Mouse (Mus musculus): ENCODE measurements around the gene Sh3bp5. TPM values are rescaled to one million over a fixed set of nuclear protein-coding genes. Genes with fewer than 3 reads are reported as not detected.
A peak's percentile ranks its signal among the peaks of the same experiment; 100 is the strongest.

Sh3bp5 gene
- polyA plus RNA-seq, 1 experiment from 2014 or later, result 66.9 TPM

GRCm38 (mm10) chr14:31448994-31449393 lies 13.1 kb upstream of the Sh3bp5 start:
- no peak overlapping the region for H3K27ac ChIP-seq
- 78% methylated on average over 5 of the region's 5 CpGs for WGBS
- no peak overlapping the region for H3K9ac ChIP-seq
- H3K36me3 ChIP-seq (ENCODE audit: poor library complexity, severe bottlenecking), result no peaks in the 10 kb centered on the region
- H3K4me3 ChIP-seq, result no peak overlapping the region
- no peak for ATAC-seq
- no peaks in the 10 kb centered on the region for H3K9me3 ChIP-seq (replicated peaks)
- no peaks in the 10 kb centered on the region for H3K27me3 ChIP-seq
- H3K4me2 ChIP-seq, result no peak overlapping the region
- no peaks in the 10 kb centered on the region for H3K4me1 ChIP-seq

- Histone ChIP-seq H3K9me3 (replicated peaks) (no peaks in the 10 kb centered on the region), H3K27ac (no peak overlapping the region), H3K4me2 (no peak overlapping the region), H3K4me1 (no peaks in the 10 kb centered on the region), H3K4me3 (no peak overlapping the region), H3K27me3 (no peaks in the 10 kb centered on the region), H3K36me3 (ENCODE audit: poor library complexity, severe bottlenecking) (no peaks in the 10 kb centered on the region), H3K9ac (no peak overlapping the region)
- ATAC-seq, result no peak
- WGBS, result 78% methylated on average over 6 of the region's 6 CpGs
These were observed 7.7 kb upstream of the Sh3bp5 start for GRCm38 (mm10) chr14:31443616-31444015.

- no peaks in the 10 kb centered on the region for H3K36me3 ChIP-seq (ENCODE audit: poor library complexity, severe bottlenecking)
- H3K4me2 ChIP-seq, result no peak overlapping the region
- H3K27ac ChIP-seq, result no peak overlapping the region
- H3K9me3 ChIP-seq (replicated peaks), result no peaks in the 10 kb centered on the region
- WGBS, result 84% methylated on average over 6 of the region's 6 CpGs
- no peak overlapping the region for H3K9ac ChIP-seq
- no peak overlapping the region for H3K4me3 ChIP-seq
- ATAC-seq, result no peak
- no peaks in the 10 kb centered on the region for H3K27me3 ChIP-seq
- 0 out of 2 replicates have a peak, but pooled peaks cover 6% of the 10 kb centered on the region for H3K4me1 ChIP-seq
These were observed 4.8 kb upstream of the Sh3bp5 start for GRCm38 (mm10) chr14:31440725-31441124.

GRCm38 (mm10) chr14:31440230-31440629 lies 4.4 kb upstream of the Sh3bp5 start:
- Histone ChIP-seq H3K4me2 (no peak overlapping the region), H3K4me3 (no peak overlapping the region), H3K9ac (no peak overlapping the region), H3K4me1 (peaks cover 7% of the 10 kb centered on the region; the same call in 1 of the 2 replicates), H3K27me3 (no peaks in the 10 kb centered on the region), H3K9me3 (replicated peaks) (no peaks in the 10 kb centered on the region), H3K27ac (no peak overlapping the region), H3K36me3 (ENCODE audit: poor library complexity, severe bottlenecking) (no peaks in the 10 kb centered on the region)
- 41% methylated on average over 3 of the region's 3 CpGs for WGBS
- ATAC-seq, result no peak

- H3K9ac ChIP-seq, result no peak overlapping the region
- H3K4me1 ChIP-seq, result peaks cover 10% of the 10 kb centered on the region; the same call in 1 of the 2 replicates
- H3K36me3 ChIP-seq (ENCODE audit: poor library complexity, severe bottlenecking), result no peaks in the 10 kb centered on the region
- WGBS, result 87% methylated on average over 11 of the region's 11 CpGs
- H3K27ac ChIP-seq, result no peak overlapping the region
- no peaks in the 10 kb centered on the region for H3K9me3 ChIP-seq (replicated peaks)
- H3K4me2 ChIP-seq, result no peak overlapping the region
- no peak for ATAC-seq
- no peak overlapping the region for H3K4me3 ChIP-seq
- H3K27me3 ChIP-seq, result no peaks in the 10 kb centered on the region
These were observed 3.4 kb upstream of the Sh3bp5 start for GRCm38 (mm10) chr14:31439279-31439678.

- no peak overlapping the region for H3K4me2 ChIP-seq
- H3K4me1 ChIP-seq, result peaks cover 20% of the 10 kb centered on the region
- 74% methylated on average over 8 of the region's 8 CpGs for WGBS
- no peak overlapping the region for H3K9ac ChIP-seq
- H3K36me3 ChIP-seq (ENCODE audit: poor library complexity, severe bottlenecking), result no peaks in the 10 kb centered on the region
- no peaks in the 10 kb centered on the region for H3K27me3 ChIP-seq
- no peak overlapping the region for H3K27ac ChIP-seq
- no peaks in the 10 kb centered on the region for H3K9me3 ChIP-seq (replicated peaks)
- ATAC-seq, result no peak
- H3K4me3 ChIP-seq, result no peak overlapping the region
These were observed 2.1 kb upstream of the Sh3bp5 start for GRCm38 (mm10) chr14:31437826-31438529.

GRCm38 (mm10) chr14:31435018-31435915 lies 611 bp downstream of the Sh3bp5 start:
- Histone ChIP-seq H3K27ac (peak overlapping the region; percentile 84), H3K4me2 (peak overlapping the region; percentile 85), H3K4me1 (peaks cover 25% of the 10 kb centered on the region), H3K36me3 (ENCODE audit: poor library complexity, severe bottlenecking) (0 out of 2 replicates have a peak, but pooled peaks cover 4% of the 10 kb centered on the region), H3K9ac (peak overlapping the region; percentile 88), H3K27me3 (no peaks in the 10 kb centered on the region), H3K4me3 (peak overlapping the region; percentile 65), H3K9me3 (replicated peaks) (no peaks in the 10 kb centered on the region)
- ATAC-seq, result peak; percentile 78
- WGBS, result 1% methylated on average over 53 of the region's 53 CpGs

GRCm38 (mm10) chr14:31434426-31434825 lies 1.5 kb downstream of the Sh3bp5 start:
- H3K9me3 ChIP-seq (replicated peaks), result no peaks in the 10 kb centered on the region
- H3K4me2 ChIP-seq, result peak overlapping the region; percentile 85
- H3K9ac ChIP-seq, result peak overlapping the region; percentile 31; the same call in 1 of the 2 replicates
- H3K4me3 ChIP-seq, result peak overlapping the region; percentile 65
- no peak overlapping the region for H3K27ac ChIP-seq
- H3K4me1 ChIP-seq, result peaks cover 25% of the 10 kb centered on the region
- ATAC-seq, result no peak
- no peaks in the 10 kb centered on the region for H3K27me3 ChIP-seq
- WGBS, result 68% methylated on average over 5 of the region's 5 CpGs
- H3K36me3 ChIP-seq (ENCODE audit: poor library complexity, severe bottlenecking), result 0 out of 2 replicates have a peak, but pooled peaks cover 4% of the 10 kb centered on the region

GRCm38 (mm10) chr14:31433851-31434360 lies 2.0 kb downstream of the Sh3bp5 start:
- H3K9me3 ChIP-seq (replicated peaks), result no peaks in the 10 kb centered on the region
- H3K36me3 ChIP-seq (ENCODE audit: poor library complexity, severe bottlenecking), result 0 out of 2 replicates have a peak, but pooled peaks cover 4% of the 10 kb centered on the region
- peak overlapping the region; percentile 85 for H3K4me2 ChIP-seq
- WGBS, result 38% methylated on average over 7 of the region's 7 CpGs
- H3K27me3 ChIP-seq, result no peaks in the 10 kb centered on the region
- ATAC-seq, result no peak
- H3K27ac ChIP-seq, result no peak overlapping the region
- H3K4me1 ChIP-seq, result peaks cover 25% of the 10 kb centered on the region
- peak overlapping the region; percentile 65 for H3K4me3 ChIP-seq
- H3K9ac ChIP-seq, result no peak overlapping the region

- no peak for ATAC-seq
- Histone ChIP-seq H3K36me3 (ENCODE audit: poor library complexity, severe bottlenecking) (peaks cover 10% of the 10 kb centered on the region; the same call in 1 of the 2 replicates), H3K9me3 (replicated peaks) (no peaks in the 10 kb centered on the region), H3K27ac (no peak overlapping the region), H3K4me2 (peak overlapping the region; percentile 85; the same call in 1 of the 2 replicates), H3K4me3 (no peak overlapping the region), H3K27me3 (no peaks in the 10 kb centered on the region), H3K4me1 (peaks cover 32% of the 10 kb centered on the region), H3K9ac (no peak overlapping the region)
- 79% methylated on average over 5 of the region's 5 CpGs for WGBS
These were observed 2.8 kb downstream of the Sh3bp5 start for GRCm38 (mm10) chr14:31433126-31433525.

GRCm38 (mm10) chr14:31432424-31432823 lies 3.5 kb downstream of the Sh3bp5 start:
- ATAC-seq, result no peak
- Histone ChIP-seq H3K4me3 (no peak overlapping the region), H3K36me3 (ENCODE audit: poor library complexity, severe bottlenecking) (peaks cover 16% of the 10 kb centered on the region; the same call in 1 of the 2 replicates), H3K4me1 (peaks cover 32% of the 10 kb centered on the region), H3K27me3 (no peaks in the 10 kb centered on the region), H3K27ac (no peak overlapping the region), H3K9ac (no peak overlapping the region), H3K9me3 (replicated peaks) (no peaks in the 10 kb centered on the region), H3K4me2 (0 out of 2 replicates have a peak overlapping the region, but pooled peaks have one; percentile 1)
- WGBS, result 70% methylated on average over 4 of the region's 4 CpGs
